Comparison of ENCODE assay signal across 12 mouse cellular contexts in genomic region chr1:194607406-194608261, GRCm38 (mm10). TPM values are rescaled to one million over a fixed set of nuclear protein-coding genes. Genes with fewer than 3 reads are reported as not detected.
DNase-seq lines count a peak whose midpoint lies in the region; ATAC-seq and TF ChIP-seq lines count a peak whose summit lies in the region.
"Had no signal": no experiment of that assay in that cellular context is flagged by ENCODE, and none has a peak within 500 bp of the region (broad histone marks: within the 10 kb centered on the region; RNA-seq: fewer than 3 reads in every experiment).

No protein-coding gene starts in this region.

- H3K27me3 ChIP-seq in lung, embryonic 14.5 days (ENCODE audit: insufficient read depth, low read length): no peaks in the 10 kb centered on the region
- H3K27me3 ChIP-seq in liver, postnatal 0 days (ENCODE audit: insufficient read depth, low read length): no peaks in the 10 kb centered on the region

- H3K4me2 ChIP-seq in lung, embryonic 14.5 days: no peak overlapping the region
- no peak overlapping the region for H3K4me2 ChIP-seq in liver, postnatal 0 days (ENCODE audit: low read depth, low read length)

- TF ChIP-seq CTCF in lung, embryonic 14.5 days (IDR thresholded peaks at IDR 0.05; ENCODE audit: low read depth): peak; percentile 22; the same call in 1 of the 2 replicates
- no peak for TF ChIP-seq CTCF in lung, adult 2 months (IDR thresholded peaks at IDR 0.05; ENCODE audit: insufficient read depth, low read length)
- peak; percentile 41 for TF ChIP-seq CTCF in liver, postnatal 0 days (IDR thresholded peaks at IDR 0.05; ENCODE audit: low read depth)

- H3K36me3 ChIP-seq in lung, embryonic 14.5 days (ENCODE audit: insufficient read depth): no peaks in the 10 kb centered on the region
- no peaks in the 10 kb centered on the region for H3K36me3 ChIP-seq in liver, postnatal 0 days (replicated peaks; ENCODE audit: insufficient read depth, low read length)

- no peak overlapping the region for H3K4me3 ChIP-seq in lung, embryonic 14.5 days (ENCODE audit: low read depth, low read length)
- no peak overlapping the region for H3K4me3 ChIP-seq in lung, adult 2 months (replicated peaks; ENCODE audit: extremely low read depth, low read depth, low read length)
- no peak overlapping the region for H3K4me3 ChIP-seq in liver, postnatal 0 days (ENCODE audit: low read depth, low read length)
- H3K4me3 ChIP-seq: myocyte had no signal

- TF ChIP-seq POLR2A in lung, adult 2 months (IDR thresholded peaks at IDR 0.05; ENCODE audit: borderline replicate concordance, extremely low read depth, low read depth, low read length): no peak

- H3K9me3 ChIP-seq in lung, embryonic 14.5 days (ENCODE audit: low read depth, low read length): no peaks in the 10 kb centered on the region
- no peaks in the 10 kb centered on the region for H3K9me3 ChIP-seq in liver, postnatal 0 days (ENCODE audit: low read length)

- peak; percentile 91 for DNase-seq in heart, adult 11 months
- DNase-seq in heart, postnatal 14 days: no peak
- DNase-seq in lung, embryonic 14.5 days: no peak
- no peak for DNase-seq in lung, adult 2 months
- peak; percentile 36 for DNase-seq in Muller cell, postnatal 12 days (ENCODE audit: inconsistent ontology term)
- no peak for DNase-seq in liver, postnatal 0 days
- DNase-seq in adrenal gland, postnatal 10 days: no peak
- DNase-seq: heart, postnatal 4 days; kidney, adult 18-20 months; thymus, postnatal 14 days had no signal

- intact Hi-C loops in heart, postnatal 14 days (cut with DNase I): no loop called here

- no peak overlapping the region for H3K27ac ChIP-seq in lung, embryonic 14.5 days (ENCODE audit: low read depth)
- H3K27ac ChIP-seq in liver, postnatal 0 days (ENCODE audit: low read depth): no peak overlapping the region

- no peaks in the 10 kb centered on the region for H3K4me1 ChIP-seq in lung, embryonic 14.5 days (ENCODE audit: insufficient read depth)
- no peaks in the 10 kb centered on the region for H3K4me1 ChIP-seq in lung, adult 2 months (ENCODE audit: control insufficient read depth, insufficient read depth, low read length)
- peaks cover 7% of the 10 kb centered on the region; the same call in 1 of the 2 replicates for H3K4me1 ChIP-seq in liver, postnatal 0 days (ENCODE audit: insufficient read depth)

- WGBS in lung, embryonic 14.5 days: 45% methylated on average over 5 of the region's 5 CpGs
- WGBS in lung, adult 2 months: 42% methylated on average over 5 of the region's 5 CpGs
- 56% methylated on average over 5 of the region's 5 CpGs for WGBS in liver, postnatal 0 days (ENCODE audit: insufficient replicate concordance)

- no peak for TF ChIP-seq EP300 in liver, postnatal 0 days (IDR thresholded peaks at IDR 0.05; ENCODE audit: low read depth)

- no peak overlapping the region for H3K9ac ChIP-seq in lung, embryonic 14.5 days
- no peak overlapping the region for H3K9ac ChIP-seq in liver, postnatal 0 days (replicated peaks)

- no peak for ATAC-seq in lung, embryonic 14.5 days (ENCODE audit: insufficient read depth)
- no peak for ATAC-seq in liver, postnatal 0 days
- ATAC-seq: forebrain, embryonic 16.5 days had no signal

RNA-seq across cellular contexts. Expression of gene Plxna2, which starts 10.4 kb away (rescaled TPM):
- 10 to 100 TPM; 26.6 to 29.7 TPM for total RNA-seq in heart, postnatal 14 days (2021)
- polyA plus RNA-seq in lung, embryonic 14.5 days (2014; fragmentation: Nextera tagmentation; extraction: Ambion mirVana): 9.8 and 10.1 TPM in 2 replicates
- polyA plus RNA-seq in lung, adult 2 months (2012; rRNA removed): 12.0 and 12.8 TPM in 2 replicates
- polyA plus RNA-seq in liver, postnatal 0 days (2015; fragmentation: Nextera tagmentation; extraction: Ambion mirVana): 1.5 and 2.3 TPM in 2 replicates
- 10 to 100 TPM; 14.2 to 16.8 TPM for total RNA-seq in adrenal gland, postnatal 10 days (2021)

Comparison
In these comparisons a context has a peak if more than half of its experiments do, and no peak if none do; other contexts are left out.
1. DNase-seq: peak in heart, adult 11 months (single experiment) and Muller cell, postnatal 12 days (single experiment); none in heart, postnatal 14 days (0 of 2), lung, embryonic 14.5 days (single experiment), lung, adult 2 months (single experiment), liver, postnatal 0 days (single experiment) and adrenal gland, postnatal 10 days (single experiment).